Mouse (Mus musculus): ENCODE measurements at regions not wholly inside any gene's neighbourhood (a gene's known extent, or its start where the extent isn't known, plus 50 kb on each side); places are given as distances from the start of the nearest gene placed in this dataset.

DNA sequence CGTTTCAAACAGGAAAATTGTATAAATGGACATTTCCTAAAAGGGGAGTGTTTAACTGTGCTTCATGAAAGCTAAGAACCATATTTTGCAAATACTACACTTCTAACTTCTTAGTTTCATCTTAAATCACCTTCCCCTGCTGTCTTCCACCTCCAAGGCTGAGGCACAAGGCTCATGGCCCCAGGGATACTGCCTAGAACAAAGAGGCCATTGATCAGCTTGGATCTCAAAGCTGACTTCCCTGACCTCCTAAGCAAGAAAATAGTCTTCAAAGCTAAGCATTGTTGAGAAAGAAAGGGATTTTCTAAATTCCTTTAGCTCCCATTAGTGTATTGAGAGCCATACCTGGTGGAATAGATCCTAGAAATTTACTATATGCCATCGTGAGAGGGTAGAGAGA, 501.6 kb downstream of the Bnc2 start:
- no peak for TF ChIP-seq POLR2A (IDR thresholded peaks at IDR 0.05; ENCODE audit: borderline replicate concordance, extremely low read depth, low read depth, low read length)
- no peak for TF ChIP-seq CTCF (IDR thresholded peaks at IDR 0.05; ENCODE audit: insufficient read depth, low read length)
